Mouse (Mus musculus): ENCODE measurements around the gene Tmem8b. TPM values are rescaled to one million over a fixed set of nuclear protein-coding genes. Genes with fewer than 3 reads are reported as not detected.
A peak's percentile ranks its signal among the peaks of the same experiment; 100 is the strongest.

The Tmem8b gene
- total RNA-seq, 2 experiments from 2014 or later: 49.4 to 50.5 TPM

- no peak for DNase-seq (ENCODE audit: low spot score in 2 of 2)
These were observed 45.0 kb downstream of the Tmem8b start for GRCm38 (mm10) chr4:43713652-43714219.

GRCm38 (mm10) chr4:43720491-43721228 lies 51.9 kb downstream of the Tmem8b start:
- no peak for DNase-seq (ENCODE audit: low spot score in 2 of 2)

- DNase-seq (ENCODE audit: low spot score in 2 of 2): no peak
These were observed 53.4 kb downstream of the Tmem8b start for GRCm38 (mm10) chr4:43722191-43722590.

- DNase-seq (ENCODE audit: low spot score in 2 of 2): peak; percentile 36 to 50
These were observed 56.0 kb downstream of the Tmem8b start for GRCm38 (mm10) chr4:43724764-43725163.

GRCm38 (mm10) chr4:43726228-43726993 lies 57.6 kb downstream of the Tmem8b start:
- no peak for DNase-seq (ENCODE audit: low spot score in 2 of 2)

GRCm38 (mm10) chr4:43726995-43727394 lies 58.2 kb downstream of the Tmem8b start, which contains the start of gene Hrct1:
Hrct1 (plus strand) TSS chr4:43727188.
- no peak for DNase-seq (ENCODE audit: low spot score in 2 of 2)

GRCm38 (mm10) chr4:43727718-43728575 lies 59.2 kb downstream of the Tmem8b start:
- no peak for DNase-seq (ENCODE audit: low spot score in 2 of 2)

- DNase-seq (ENCODE audit: low spot score in 2 of 2): no peak
These were observed 59.8 kb downstream of the Tmem8b start for GRCm38 (mm10) chr4:43728576-43728954.

GRCm38 (mm10) chr4:43729126-43729525 lies 60.4 kb downstream of the Tmem8b start:
- DNase-seq (ENCODE audit: low spot score in 2 of 2): no peak

- DNase-seq (ENCODE audit: low spot score in 2 of 2): no peak
These were observed 61.2 kb downstream of the Tmem8b start, which contains the start of gene Spaar for GRCm38 (mm10) chr4:43729794-43730550. Spaar (plus strand) TSS chr4:43730034.

GRCm38 (mm10) chr4:43730750-43731297 lies 62.1 kb downstream of the Tmem8b start:
- no peak for DNase-seq (ENCODE audit: low spot score in 2 of 2)

- DNase-seq (ENCODE audit: low spot score in 2 of 2): no peak
These were observed 63.4 kb downstream of the Tmem8b start for GRCm38 (mm10) chr4:43732171-43732570.

GRCm38 (mm10) chr4:43733186-43733585 lies 64.4 kb downstream of the Tmem8b start:
- DNase-seq (ENCODE audit: low spot score in 2 of 2): no peak

GRCm38 (mm10) chr4:43737144-43737543 lies 68.4 kb downstream of the Tmem8b start:
- no peak for DNase-seq (ENCODE audit: low spot score in 2 of 2)

GRCm38 (mm10) chr4:43738989-43739674 lies 70.4 kb downstream of the Tmem8b start:
- no peak for DNase-seq (ENCODE audit: low spot score in 2 of 2)

- no peak for DNase-seq (ENCODE audit: low spot score in 2 of 2)
These were observed 72.8 kb downstream of the Tmem8b start for GRCm38 (mm10) chr4:43741526-43741925.

Measured in layer of hippocampus, postnatal 10 days (tissue).